Mouse (Mus musculus) embryonic facial prominence, embryonic 13.5 days (tissue): ENCODE measurements around the gene Mcm3ap. TPM values are rescaled to one million over a fixed set of nuclear protein-coding genes. Genes with fewer than 3 reads are reported as not detected.
A peak's percentile ranks its signal among the peaks of the same experiment; 100 is the strongest.

Source experiments
- ATAC-seq: fragments of 200-750 bp; cut with Nextera tagmentation; 2 replicates; pipeline ENCODE4 v1.8.0; 2017; ENCODE audit warnings: low read depth; ENCODE audit not compliant: insufficient number of reproducible peaks, insufficient read depth, low FRiP score, low TSS enrichment
- H3K27ac ChIP-seq: fragments of 300-500 bp; sonication (generic); 2 replicates; pipeline ENCODE4 v1.5.1; 2015; ENCODE audit warnings: moderate library complexity, mild to moderate bottlenecking, inconsistent platforms
- H3K27me3 ChIP-seq: fragments of 300-500 bp; sonication (generic); 2 replicates; pipeline ENCODE4 v1.6.1; 2015; ENCODE audit warnings: mild to moderate bottlenecking, inconsistent platforms
- H3K36me3 ChIP-seq: fragments of 300-500 bp; sonication (generic); 2 replicates; pipeline ENCODE4 v1.6.1; 2015; ENCODE audit warnings: mild to moderate bottlenecking, inconsistent platforms
- H3K4me1 ChIP-seq: fragments of 300-500 bp; sonication (generic); 2 replicates; pipeline ENCODE4 v1.6.1; 2015; ENCODE audit warnings: inconsistent platforms
- H3K4me2 ChIP-seq: fragments of 300-500 bp; sonication (generic); 2 replicates; pipeline ENCODE4 v1.6.1; 2015; ENCODE audit warnings: moderate library complexity, mild to moderate bottlenecking, inconsistent platforms
- H3K4me3 ChIP-seq: fragments of 300-500 bp; sonication (generic); 2 replicates; pipeline ENCODE4 v1.5.1; 2015; ENCODE audit warnings: mild to moderate bottlenecking, inconsistent platforms
- H3K9ac ChIP-seq: fragments of 300-500 bp; sonication (generic); 2 replicates; pipeline ENCODE4 v1.6.1; 2015; ENCODE audit warnings: mild to moderate bottlenecking, inconsistent platforms
- H3K9me3 ChIP-seq: fragments of 300-500 bp; sonication (generic); 2 replicates; pipeline ENCODE4 v1.6.1; 2016; ENCODE audit warnings: inconsistent platforms
- WGBS: fragments of 180-500 bp; shearing (Covaris S2); methylation state at CpG from one replicate; pipeline ENCODE4 v1.1.7; 2015; ENCODE audit warnings: mixed read lengths; 5-methylcytosine and 5-hydroxymethylcytosine counted together
- polyA plus RNA-seq: library from polyadenylated mRNA; unstranded; fragments of >200 nt; fragmentation: Nextera tagmentation; extraction: Ambion mirVana; gene quantifications from 2 replicates; pipeline ENCODE4 v1.2.1, GENCODE M21; 2015

Mcm3ap gene
- polyA plus RNA-seq, 1 experiment from 2014 or later, result 79.8 TPM

GRCm38 (mm10) chr10:76455289-76455688 lies 13.4 kb upstream of the Mcm3ap start:
- Histone ChIP-seq H3K27me3 (no peaks in the 10 kb centered on the region), H3K36me3 (no peaks in the 10 kb centered on the region), H3K4me1 (no peaks in the 10 kb centered on the region), H3K9ac (no peak overlapping the region), H3K9me3 (no peaks in the 10 kb centered on the region; the same call in 1 of the 2 replicates), H3K4me2 (no peak overlapping the region), H3K27ac (no peak overlapping the region), H3K4me3 (no peak overlapping the region)
- WGBS, result 51% methylated on average over 5 of the region's 5 CpGs
- no peak for ATAC-seq

- peaks cover 19% of the 10 kb centered on the region; the same call in 1 of the 2 replicates for H3K36me3 ChIP-seq
- 85% methylated on average over 1 of the region's 1 CpGs for WGBS
- no peak overlapping the region for H3K27ac ChIP-seq
- H3K9ac ChIP-seq, result no peak overlapping the region
- H3K4me1 ChIP-seq, result no peaks in the 10 kb centered on the region
- no peaks in the 10 kb centered on the region; the same call in 1 of the 2 replicates for H3K9me3 ChIP-seq
- no peaks in the 10 kb centered on the region for H3K27me3 ChIP-seq
- no peak overlapping the region for H3K4me2 ChIP-seq
- H3K4me3 ChIP-seq, result no peak overlapping the region
- no peak for ATAC-seq
Measured at GRCm38 (mm10) chr10:76461255-76461654, 7.5 kb upstream of the Mcm3ap start.

GRCm38 (mm10) chr10:76462312-76462711 lies 6.4 kb upstream of the Mcm3ap start:
- H3K9ac ChIP-seq, result no peak overlapping the region
- no peak overlapping the region for H3K4me2 ChIP-seq
- peaks cover 19% of the 10 kb centered on the region; the same call in 1 of the 2 replicates for H3K36me3 ChIP-seq
- no peaks in the 10 kb centered on the region; the same call in 1 of the 2 replicates for H3K9me3 ChIP-seq
- no peaks in the 10 kb centered on the region for H3K27me3 ChIP-seq
- 87% methylated on average over 7 of the region's 7 CpGs for WGBS
- H3K27ac ChIP-seq, result no peak overlapping the region
- ATAC-seq, result no peak
- no peaks in the 10 kb centered on the region for H3K4me1 ChIP-seq
- H3K4me3 ChIP-seq, result no peak overlapping the region

GRCm38 (mm10) chr10:76462721-76463120 lies 6.0 kb upstream of the Mcm3ap start:
- Histone ChIP-seq H3K4me2 (no peak overlapping the region), H3K9ac (no peak overlapping the region), H3K27me3 (no peaks in the 10 kb centered on the region), H3K4me3 (no peak overlapping the region), H3K9me3 (no peaks in the 10 kb centered on the region; the same call in 1 of the 2 replicates), H3K36me3 (peaks cover 19% of the 10 kb centered on the region; the same call in 1 of the 2 replicates), H3K27ac (no peak overlapping the region), H3K4me1 (no peaks in the 10 kb centered on the region)
- ATAC-seq, result no peak
- WGBS, result 82% methylated on average over 6 of the region's 6 CpGs

GRCm38 (mm10) chr10:76473759-76474158 lies 5.0 kb downstream of the Mcm3ap start:
- Histone ChIP-seq H3K4me1 (0 out of 2 replicates have a peak, but pooled peaks cover 6% of the 10 kb centered on the region), H3K4me3 (no peak overlapping the region), H3K9me3 (no peaks in the 10 kb centered on the region), H3K27ac (no peak overlapping the region), H3K27me3 (no peaks in the 10 kb centered on the region), H3K4me2 (no peak overlapping the region), H3K9ac (peak overlapping the region; percentile 44), H3K36me3 (peaks cover 66% of the 10 kb centered on the region)
- no peak for ATAC-seq
- WGBS, result 90% methylated on average over 5 of the region's 5 CpGs

- H3K4me2 ChIP-seq, result no peak overlapping the region
- no peak for ATAC-seq
- 82% methylated on average over 13 of the region's 13 CpGs for WGBS
- H3K27ac ChIP-seq, result no peak overlapping the region
- no peaks in the 10 kb centered on the region for H3K9me3 ChIP-seq
- no peaks in the 10 kb centered on the region for H3K27me3 ChIP-seq
- peaks cover 96% of the 10 kb centered on the region for H3K36me3 ChIP-seq
- no peak overlapping the region for H3K9ac ChIP-seq
- H3K4me1 ChIP-seq, result no peaks in the 10 kb centered on the region
- no peak overlapping the region for H3K4me3 ChIP-seq
Measured at GRCm38 (mm10) chr10:76480851-76481250, 12.1 kb downstream of the Mcm3ap start.

GRCm38 (mm10) chr10:76481480-76481879 lies 12.8 kb downstream of the Mcm3ap start:
- H3K27ac ChIP-seq, result no peak overlapping the region
- no peak overlapping the region for H3K4me2 ChIP-seq
- no peak for ATAC-seq
- H3K9me3 ChIP-seq, result no peaks in the 10 kb centered on the region
- H3K4me3 ChIP-seq, result no peak overlapping the region
- H3K4me1 ChIP-seq, result no peaks in the 10 kb centered on the region
- H3K27me3 ChIP-seq, result no peaks in the 10 kb centered on the region
- no peak overlapping the region for H3K9ac ChIP-seq
- peaks cover 96% of the 10 kb centered on the region for H3K36me3 ChIP-seq
- WGBS, result 91% methylated on average over 6 of the region's 6 CpGs

GRCm38 (mm10) chr10:76486302-76486701 lies 17.6 kb downstream of the Mcm3ap start:
- Histone ChIP-seq H3K27ac (no peak overlapping the region), H3K36me3 (peaks cover 97% of the 10 kb centered on the region), H3K9ac (no peak overlapping the region), H3K27me3 (no peaks in the 10 kb centered on the region), H3K4me3 (no peak overlapping the region), H3K4me1 (no peaks in the 10 kb centered on the region), H3K4me2 (no peak overlapping the region), H3K9me3 (no peaks in the 10 kb centered on the region)
- ATAC-seq, result no peak
- WGBS, result 99% methylated on average over 2 of the region's 2 CpGs

GRCm38 (mm10) chr10:76488265-76488664 lies 19.5 kb downstream of the Mcm3ap start:
- ATAC-seq, result no peak
- H3K4me1 ChIP-seq, result no peaks in the 10 kb centered on the region
- no peaks in the 10 kb centered on the region for H3K27me3 ChIP-seq
- no peak overlapping the region for H3K27ac ChIP-seq
- H3K9ac ChIP-seq, result no peak overlapping the region
- H3K4me2 ChIP-seq, result no peak overlapping the region
- H3K4me3 ChIP-seq, result no peak overlapping the region
- WGBS, result 91% methylated on average over 8 of the region's 8 CpGs
- H3K9me3 ChIP-seq, result no peaks in the 10 kb centered on the region
- peaks cover 92% of the 10 kb centered on the region for H3K36me3 ChIP-seq

GRCm38 (mm10) chr10:76489205-76489604 lies 20.5 kb downstream of the Mcm3ap start:
- ATAC-seq, result no peak
- Histone ChIP-seq H3K4me1 (no peaks in the 10 kb centered on the region), H3K27me3 (no peaks in the 10 kb centered on the region), H3K9me3 (no peaks in the 10 kb centered on the region), H3K36me3 (peaks cover 92% of the 10 kb centered on the region), H3K27ac (no peak overlapping the region), H3K9ac (no peak overlapping the region), H3K4me2 (no peak overlapping the region), H3K4me3 (no peak overlapping the region)
- WGBS, result 95% methylated on average over 15 of the region's 15 CpGs

GRCm38 (mm10) chr10:76493527-76493926 lies 24.8 kb downstream of the Mcm3ap start:
- Histone ChIP-seq H3K4me2 (no peak overlapping the region), H3K9ac (no peak overlapping the region), H3K27me3 (no peaks in the 10 kb centered on the region), H3K4me1 (no peaks in the 10 kb centered on the region), H3K9me3 (no peaks in the 10 kb centered on the region), H3K27ac (no peak overlapping the region), H3K4me3 (no peak overlapping the region), H3K36me3 (peaks cover 87% of the 10 kb centered on the region)
- no peak for ATAC-seq
- 75% methylated on average over 1 of the region's 1 CpGs for WGBS

- no peak for ATAC-seq
- Histone ChIP-seq H3K4me1 (no peaks in the 10 kb centered on the region), H3K9ac (no peak overlapping the region), H3K4me3 (no peak overlapping the region), H3K36me3 (peaks cover 87% of the 10 kb centered on the region), H3K4me2 (no peak overlapping the region), H3K27me3 (no peaks in the 10 kb centered on the region), H3K27ac (no peak overlapping the region), H3K9me3 (no peaks in the 10 kb centered on the region)
- 91% methylated on average over 6 of the region's 6 CpGs for WGBS
Measured at GRCm38 (mm10) chr10:76495501-76495900, 26.8 kb downstream of the Mcm3ap start.
